Mouse (Mus musculus): ENCODE data around the gene Ttpal. TPM values are rescaled to one million over a fixed set of nuclear protein-coding genes. Genes with fewer than 3 reads are reported as not detected.
"Not testable (repeated sequence)": the region's sequence is repeated elsewhere in the genome, so short reads cannot be mapped to it uniquely, and the experiment has no call there.

Ttpal gene
- polyA plus RNA-seq, 1 experiment from 2014 or later, result 27.5 TPM

DNA sequence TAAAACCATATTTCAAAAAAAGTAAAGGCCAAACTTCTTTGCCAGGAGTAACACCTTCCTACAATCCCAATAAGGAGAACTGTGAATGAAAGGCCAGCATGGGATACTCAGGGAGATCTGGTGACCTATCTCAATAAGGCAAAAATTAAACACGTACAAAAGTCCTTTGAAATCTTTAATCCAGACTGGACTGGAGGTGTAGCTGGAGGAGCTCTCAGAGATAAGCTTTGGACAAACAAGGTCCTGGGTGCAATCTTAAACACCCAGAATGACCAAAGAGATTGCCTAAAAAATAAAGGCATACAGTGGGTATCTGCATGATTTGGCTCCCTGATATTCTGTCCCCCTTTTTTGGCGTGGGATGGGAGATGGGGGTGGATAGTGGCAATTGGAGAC lies 41.5 kb downstream of the Ttpal start:
- no peak for DNase-seq (ENCODE audit: low spot score)
- 44% methylated on average over 2 of the region's 2 CpGs for WGBS
- H3K27me3 ChIP-seq (ENCODE audit: insufficient read depth, poor library complexity, severe bottlenecking), result no peaks in the 10 kb centered on the region
- H3K36me3 ChIP-seq, result peaks cover 12% of the 10 kb centered on the region; the same call in 1 of the 2 replicates
- peaks cover 58% of the 10 kb centered on the region for H3K4me1 ChIP-seq
- peak overlapping the region; percentile 99 for H3K27ac ChIP-seq
- H3K4me3 ChIP-seq, result peak overlapping the region; percentile 97
- no peaks in the 10 kb centered on the region for H3K9me3 ChIP-seq

DNA sequence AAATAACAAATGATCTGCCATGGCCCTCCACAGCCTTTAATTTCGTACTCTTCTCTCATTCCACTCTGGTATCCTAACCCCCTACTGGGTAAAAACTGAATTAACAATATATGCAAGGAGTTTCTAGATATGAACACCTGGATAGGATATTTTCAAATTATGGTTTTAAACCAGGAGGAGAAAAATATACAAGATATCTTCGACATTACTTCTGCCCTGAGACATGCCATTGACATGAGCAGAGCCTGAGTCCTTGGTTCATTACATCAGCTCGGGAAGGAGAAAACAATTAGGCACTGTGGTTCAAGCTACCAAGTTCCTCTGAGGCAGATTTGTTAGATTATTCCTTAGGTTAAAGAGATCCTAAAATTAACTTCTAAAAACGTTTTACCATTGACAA lies 41.9 kb downstream of the Ttpal start:
- H3K4me3 ChIP-seq, result peak overlapping the region; percentile 97
- peak overlapping the region; percentile 99 for H3K27ac ChIP-seq
- no peaks in the 10 kb centered on the region for H3K27me3 ChIP-seq (ENCODE audit: insufficient read depth, poor library complexity, severe bottlenecking)
- DNase-seq (ENCODE audit: low spot score), result no peak
- H3K9me3 ChIP-seq, result no peaks in the 10 kb centered on the region
- H3K36me3 ChIP-seq, result peaks cover 12% of the 10 kb centered on the region; the same call in 1 of the 2 replicates
- 15% methylated on average over 4 of the region's 4 CpGs for WGBS
- peaks cover 54% of the 10 kb centered on the region for H3K4me1 ChIP-seq

DNA sequence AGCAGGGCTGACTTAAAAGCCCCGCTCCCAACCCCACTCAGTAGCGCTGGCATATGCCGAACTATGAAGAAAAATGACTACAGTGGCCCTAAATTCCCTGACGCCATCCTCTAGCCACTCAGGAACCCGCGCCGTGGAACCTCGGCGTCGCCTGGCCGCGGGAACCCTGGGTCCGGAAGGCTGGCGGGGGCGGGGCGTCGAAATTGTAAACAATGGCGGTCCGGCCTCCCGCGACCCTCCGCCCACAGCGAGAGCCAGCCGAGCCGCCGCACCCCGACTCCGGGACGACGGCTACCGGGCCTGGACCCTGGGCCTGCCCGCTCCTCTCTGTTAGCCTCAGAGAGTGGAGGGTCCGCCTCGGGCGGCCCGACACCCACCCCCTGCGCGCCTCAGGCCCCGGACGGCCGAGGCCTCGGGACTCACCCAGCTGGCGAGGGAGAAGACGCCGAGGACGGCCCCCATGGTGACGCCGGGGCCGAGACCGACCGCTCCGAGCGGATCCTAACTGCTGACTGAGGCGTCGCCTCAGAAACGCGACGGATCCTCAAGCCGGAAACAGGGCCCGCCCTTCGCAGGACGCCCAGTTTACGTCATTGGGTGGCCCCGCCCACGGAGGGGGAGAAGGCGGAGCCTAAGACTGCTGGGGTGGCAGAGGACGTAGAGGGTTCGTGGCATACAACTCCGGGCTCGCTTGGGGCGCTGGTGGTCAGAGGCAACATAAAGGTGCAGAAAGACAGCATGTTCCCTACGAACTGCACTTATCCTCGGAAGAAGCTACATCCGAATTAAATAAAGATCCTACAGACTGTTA lies 42.7 kb downstream of the Ttpal start, which contains the start of gene Serinc3:
Gene Serinc3 (minus strand): TSS at position 557 of the 811 bp plus-strand sequence.
- WGBS, result under 1% methylated on average over 74 of the region's 74 CpGs
- Histone ChIP-seq H3K9me3 (no peaks in the 10 kb centered on the region), H3K27me3 (ENCODE audit: insufficient read depth, poor library complexity, severe bottlenecking) (no peaks in the 10 kb centered on the region), H3K36me3 (peaks cover 12% of the 10 kb centered on the region; the same call in 1 of the 2 replicates), H3K4me3 (peak within 1 kb of the TSS; percentile 97), H3K4me1 (peaks cover 46% of the 10 kb centered on the region), H3K27ac (peak within 1 kb of the TSS; percentile 99)
- DNase-seq (ENCODE audit: low spot score), result peak; percentile 99

- H3K4me1 ChIP-seq, result peaks cover 36% of the 10 kb centered on the region
- whole genome bisulfite sequencing, result 68% methylated on average over 11 of the region's 11 CpGs
- DNase-seq (ENCODE audit: low spot score), result no peak
- H3K4me3 ChIP-seq, result peak overlapping the region; percentile 97; the same call in 1 of the 2 replicates
- peaks cover 6% of the 10 kb centered on the region; the same call in 1 of the 2 replicates for H3K9me3 ChIP-seq
- H3K27ac ChIP-seq, result peak overlapping the region; percentile 99
- peaks cover 7% of the 10 kb centered on the region; the same call in 1 of the 2 replicates for H3K36me3 ChIP-seq
- no peaks in the 10 kb centered on the region for H3K27me3 ChIP-seq (ENCODE audit: insufficient read depth, poor library complexity, severe bottlenecking)
Observed at GRCm38 (mm10) chr2:163645700-163646460, 43.8 kb downstream of the Ttpal start.

DNA sequence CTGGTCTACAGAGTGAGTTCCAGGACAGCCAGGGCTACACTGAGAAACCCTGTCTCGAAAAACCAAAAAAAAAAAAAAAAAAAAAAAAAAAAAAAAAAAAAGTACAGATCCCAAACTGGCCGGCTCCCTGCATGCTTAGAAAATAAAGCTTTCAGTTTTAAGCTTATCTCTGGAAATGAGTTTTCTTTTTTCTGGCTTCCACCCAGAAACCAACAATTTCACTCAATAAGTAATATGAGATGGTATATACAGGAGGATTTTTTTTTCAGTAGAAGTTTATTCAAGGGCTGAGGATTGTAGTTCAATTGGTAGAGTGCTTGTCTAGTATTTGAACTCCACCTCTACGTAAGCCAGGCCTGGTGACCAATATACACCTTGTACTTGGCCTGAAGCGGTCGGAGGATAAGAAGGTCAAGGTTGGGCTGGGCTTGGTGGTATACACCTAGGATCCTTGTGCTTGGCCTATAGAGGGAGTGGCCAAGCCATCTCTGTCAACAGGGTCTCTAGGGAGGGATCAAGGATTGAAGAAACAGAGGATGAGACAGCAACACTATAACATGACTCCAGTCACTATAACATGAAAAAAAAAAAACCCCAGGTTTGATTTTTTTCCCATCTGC lies 44.5 kb downstream of the Ttpal start:
- H3K4me3 ChIP-seq, result no peak overlapping the region
- WGBS, result 85% methylated on average over 5 of the region's 5 CpGs
- H3K4me1 ChIP-seq, result peaks cover 30% of the 10 kb centered on the region
- no peak overlapping the region for H3K27ac ChIP-seq
- peaks cover 4% of the 10 kb centered on the region; the same call in 1 of the 2 replicates for H3K36me3 ChIP-seq
- H3K9me3 ChIP-seq, result peaks cover 6% of the 10 kb centered on the region; the same call in 1 of the 2 replicates
- no peak for DNase-seq (ENCODE audit: low spot score)
- H3K27me3 ChIP-seq (ENCODE audit: insufficient read depth, poor library complexity, severe bottlenecking), result no peaks in the 10 kb centered on the region

- not testable (repeated sequence) for DNase-seq (ENCODE audit: low spot score)
- 95% methylated on average over 9 of the region's 12 CpGs for WGBS
Observed at GRCm38 (mm10) chr2:163655699-163656098, 53.6 kb downstream of the Ttpal start.

GRCm38 (mm10) chr2:163657486-163657885 lies 55.4 kb downstream of the Ttpal start:
- H3K4me3 ChIP-seq, result no peak overlapping the region; the same call in 1 of the 2 replicates
- no peaks in the 10 kb centered on the region for H3K27me3 ChIP-seq (ENCODE audit: insufficient read depth, poor library complexity, severe bottlenecking)
- H3K27ac ChIP-seq, result no peak overlapping the region
- no peak for DNase-seq (ENCODE audit: low spot score)
- H3K4me1 ChIP-seq, result peaks cover 30% of the 10 kb centered on the region
- WGBS, result 84% methylated on average over 2 of the region's 2 CpGs
- H3K36me3 ChIP-seq, result no peaks in the 10 kb centered on the region
- H3K9me3 ChIP-seq, result no peaks in the 10 kb centered on the region

More at GRCm38 (mm10) chr2:163655699-163656098, 53.6 kb downstream of the Ttpal start:
- not testable (repeated sequence) for H3K27me3 ChIP-seq (ENCODE audit: insufficient read depth, poor library complexity, severe bottlenecking); H3K4me3 ChIP-seq; H3K27ac ChIP-seq; H3K36me3 ChIP-seq; H3K9me3 ChIP-seq
- H3K4me1 ChIP-seq, result peaks cover 15% of the 10 kb centered on the region

DNA sequence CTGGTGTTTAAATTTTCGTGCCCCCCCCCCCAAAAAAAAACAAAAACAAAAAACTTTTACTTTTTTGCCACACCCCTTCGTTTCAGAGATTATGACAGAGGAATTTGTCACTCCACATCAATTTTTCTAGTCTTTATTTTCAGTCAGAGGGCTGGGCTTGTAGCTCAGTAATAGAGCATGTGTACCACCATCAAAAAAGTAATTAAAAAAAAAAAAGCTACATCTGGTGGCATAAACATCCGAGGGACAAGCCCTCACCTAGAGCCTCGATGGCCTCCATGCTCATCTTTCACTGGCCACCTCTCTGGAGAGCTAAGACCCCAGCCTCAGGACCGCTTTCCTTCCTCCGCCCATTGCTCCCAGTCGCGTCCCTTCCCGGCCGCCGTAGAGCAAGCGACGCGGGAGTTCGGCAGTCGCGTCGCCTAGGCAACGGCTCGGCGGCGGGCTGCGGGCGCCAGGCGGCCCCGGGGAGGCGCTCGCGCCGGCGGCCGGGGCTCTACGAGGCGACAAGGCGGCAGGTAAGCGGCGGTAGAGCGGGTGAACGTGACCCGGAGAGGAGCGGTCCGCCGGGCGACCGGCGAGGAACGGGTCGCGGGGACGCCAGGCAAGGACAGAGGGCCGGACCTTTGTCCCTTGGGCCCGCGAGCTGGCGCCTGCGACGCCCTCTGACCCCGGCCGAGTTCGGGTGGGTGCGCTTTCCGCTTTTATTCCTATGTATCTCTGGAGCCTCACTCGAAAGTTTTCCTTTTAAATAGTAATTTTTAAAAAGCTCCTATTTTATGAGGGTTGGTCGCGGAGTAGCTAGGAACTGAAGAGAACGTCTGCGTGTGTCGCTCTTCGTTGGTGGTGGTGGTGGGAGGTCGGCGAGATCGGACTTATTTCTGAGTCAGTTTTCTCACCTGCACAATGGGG lies 56.1 kb downstream of the Ttpal start, which contains the start of gene Pkig:
Gene Pkig (plus strand): TSS at position 412 of the 912 bp plus-strand sequence.
- DNase-seq (ENCODE audit: low spot score), result peak; percentile 94
- H3K36me3 ChIP-seq, result no peaks in the 10 kb centered on the region
- under 1% methylated on average over 71 of the region's 71 CpGs for WGBS
- peak within 1 kb of the TSS; percentile 77 for H3K4me3 ChIP-seq
- H3K27me3 ChIP-seq (ENCODE audit: insufficient read depth, poor library complexity, severe bottlenecking), result no peaks in the 10 kb centered on the region
- peaks cover 30% of the 10 kb centered on the region for H3K4me1 ChIP-seq
- no peaks in the 10 kb centered on the region for H3K9me3 ChIP-seq
- H3K27ac ChIP-seq, result peak within 1 kb of the TSS; percentile 93

GRCm38 (mm10) chr2:163658941-163659340 lies 56.8 kb downstream of the Ttpal start:
- DNase-seq (ENCODE audit: low spot score), result no peak
- no peaks in the 10 kb centered on the region for H3K27me3 ChIP-seq (ENCODE audit: insufficient read depth, poor library complexity, severe bottlenecking)
- no peaks in the 10 kb centered on the region for H3K9me3 ChIP-seq
- peaks cover 32% of the 10 kb centered on the region for H3K4me1 ChIP-seq
- H3K4me3 ChIP-seq, result peak overlapping the region; percentile 77
- peak overlapping the region; percentile 93 for H3K27ac ChIP-seq
- WGBS, result 1% methylated on average over 8 of the region's 8 CpGs
- 0 out of 2 replicates have a peak, but pooled peaks cover 2% of the 10 kb centered on the region for H3K36me3 ChIP-seq

DNA sequence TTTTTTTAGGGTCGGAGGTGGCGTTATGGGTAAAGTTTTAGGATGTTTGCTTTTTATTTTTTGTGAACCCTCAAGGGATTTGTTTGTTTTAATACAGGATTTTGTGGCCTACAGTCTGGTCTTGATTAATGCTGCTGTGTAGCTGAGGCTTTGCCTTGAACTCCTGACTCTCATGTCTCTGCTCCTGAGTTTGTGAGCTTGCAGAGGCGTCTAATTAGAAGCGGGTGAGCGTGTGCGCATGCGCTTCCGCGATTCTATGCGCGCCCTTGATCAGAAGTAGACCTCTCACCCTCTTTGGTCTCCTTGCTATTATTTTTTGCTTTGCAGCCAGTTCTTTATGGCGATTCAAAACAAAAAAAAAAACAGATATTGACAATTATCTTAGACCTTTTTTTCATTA lies 57.3 kb downstream of the Ttpal start:
- WGBS, result 78% methylated on average over 12 of the region's 12 CpGs
- peak overlapping the region; percentile 93 for H3K27ac ChIP-seq
- peak overlapping the region; percentile 77 for H3K4me3 ChIP-seq
- no peaks in the 10 kb centered on the region for H3K27me3 ChIP-seq (ENCODE audit: insufficient read depth, poor library complexity, severe bottlenecking)
- peaks cover 37% of the 10 kb centered on the region for H3K4me1 ChIP-seq
- 0 out of 2 replicates have a peak, but pooled peaks cover 2% of the 10 kb centered on the region for H3K36me3 ChIP-seq
- no peak for DNase-seq (ENCODE audit: low spot score)
- no peaks in the 10 kb centered on the region for H3K9me3 ChIP-seq

GRCm38 (mm10) chr2:163660103-163660701 lies 58.1 kb downstream of the Ttpal start:
- no peak for DNase-seq (ENCODE audit: low spot score)
- no peak overlapping the region for H3K4me3 ChIP-seq
- 0 out of 2 replicates have a peak overlapping the region, but pooled peaks have one; percentile 31 for H3K27ac ChIP-seq
- no peaks in the 10 kb centered on the region for H3K27me3 ChIP-seq (ENCODE audit: insufficient read depth, poor library complexity, severe bottlenecking)
- H3K36me3 ChIP-seq, result 0 out of 2 replicates have a peak, but pooled peaks cover 2% of the 10 kb centered on the region
- no peaks in the 10 kb centered on the region for H3K9me3 ChIP-seq
- H3K4me1 ChIP-seq, result peaks cover 39% of the 10 kb centered on the region
- 66% methylated on average over 5 of the region's 5 CpGs for WGBS
